Mouse (Mus musculus) spleen, postnatal 36 days (tissue): ENCODE data around the gene Fto.

Source experiments
- DNase-seq, 2 experiments: peaks; one replicate each; pipeline ENCODE4 v3.0.0; 2022; ENCODE audit warnings: low spot score in 2 of 2, mixed read lengths in 1 of 2

Fto gene

DNA sequence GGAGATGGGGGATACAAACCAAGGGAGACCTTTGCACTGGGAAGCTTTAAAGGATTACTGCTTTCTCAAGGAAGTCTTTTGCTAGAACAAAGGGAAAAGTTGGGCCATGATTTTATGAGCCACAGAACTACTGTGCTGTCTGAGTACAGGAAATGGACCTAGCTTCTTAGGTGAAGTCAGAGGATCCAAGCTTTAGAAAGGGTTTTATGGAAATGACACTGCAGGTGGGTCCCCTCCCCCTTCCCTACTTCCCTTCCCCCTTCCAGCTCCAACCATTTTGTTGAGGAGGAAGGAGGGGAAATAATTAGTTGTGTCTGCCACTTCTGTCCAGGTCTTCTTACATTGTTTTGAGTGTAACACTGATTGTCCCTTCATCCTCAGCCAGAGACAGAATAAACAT is 182.7 kb downstream of the Fto start:
- DNase-seq: no peak

DNA sequence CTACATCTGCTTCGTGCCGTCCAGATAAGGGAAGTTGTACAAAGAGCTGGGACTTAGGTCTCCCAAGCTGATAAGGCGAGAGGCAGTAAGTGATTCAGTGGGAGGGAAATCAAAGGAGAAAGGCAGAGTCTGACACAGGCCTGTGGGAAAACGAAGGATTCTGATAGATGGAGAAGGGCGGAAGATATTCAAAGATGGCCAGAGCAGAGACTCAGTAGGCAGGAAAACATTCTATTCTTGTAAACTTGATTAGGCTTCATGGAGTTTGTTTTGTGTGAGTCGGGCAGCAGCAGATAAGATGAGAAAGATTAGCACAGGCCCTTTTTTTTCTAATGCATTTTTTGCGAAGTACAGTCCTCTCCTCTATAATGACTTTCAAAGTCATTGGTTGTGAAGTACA is 183.6 kb downstream of the Fto start:
- no peak for DNase-seq

- no peak for DNase-seq
These were observed 185.3 kb downstream of the Fto start for GRCm38 (mm10) chr8:91498611-91499010.

DNA sequence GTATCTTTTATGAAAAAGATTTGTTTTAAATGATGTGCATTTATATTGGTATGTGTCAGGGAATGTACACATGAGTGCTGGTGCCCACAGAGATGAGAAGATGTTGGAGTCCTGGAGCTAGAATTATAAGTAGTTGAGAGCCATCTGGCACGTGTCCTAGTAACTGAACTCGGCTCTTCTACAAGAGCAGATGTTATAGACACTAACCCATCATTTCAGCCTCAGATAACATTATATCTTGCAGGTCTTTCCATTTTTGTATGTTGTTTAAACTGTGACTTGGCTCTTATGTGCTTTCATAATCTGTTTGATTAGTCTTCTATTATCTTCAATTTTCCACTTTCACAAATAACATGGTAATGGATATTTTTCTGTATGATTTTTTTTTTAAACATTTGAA is 186.0 kb downstream of the Fto start:
- no peak for DNase-seq

DNA sequence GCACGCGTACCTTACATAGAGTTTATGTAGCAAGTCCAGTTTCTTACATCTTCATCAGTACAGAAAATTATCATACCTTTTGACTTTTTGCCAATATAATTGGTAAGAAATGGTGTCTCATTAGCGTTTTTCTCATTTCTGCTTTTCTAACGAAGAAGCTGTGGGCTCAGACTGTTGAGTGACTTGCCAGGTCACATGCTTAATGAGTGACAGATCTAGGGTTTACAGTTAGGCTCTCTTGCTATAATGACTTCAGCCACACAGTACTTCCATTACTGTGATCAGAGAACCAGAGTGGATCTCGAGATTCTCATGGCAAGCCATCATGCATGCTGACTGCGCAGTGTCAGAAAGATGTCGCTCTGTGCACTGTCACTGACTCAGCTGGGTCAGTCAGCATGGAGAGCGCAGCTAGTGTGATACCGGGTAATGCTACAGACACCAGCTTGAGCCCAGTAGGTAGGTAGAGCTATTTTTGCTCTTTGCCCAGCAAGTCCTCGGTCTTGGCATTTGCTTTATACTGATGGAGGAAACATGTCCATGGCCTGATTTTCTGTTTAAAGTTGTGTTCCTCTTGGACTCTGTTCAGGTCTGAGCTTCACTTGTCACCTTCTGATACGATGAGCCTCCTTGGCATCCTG is 188.8 kb downstream of the Fto start:
- DNase-seq: no peak

DNA sequence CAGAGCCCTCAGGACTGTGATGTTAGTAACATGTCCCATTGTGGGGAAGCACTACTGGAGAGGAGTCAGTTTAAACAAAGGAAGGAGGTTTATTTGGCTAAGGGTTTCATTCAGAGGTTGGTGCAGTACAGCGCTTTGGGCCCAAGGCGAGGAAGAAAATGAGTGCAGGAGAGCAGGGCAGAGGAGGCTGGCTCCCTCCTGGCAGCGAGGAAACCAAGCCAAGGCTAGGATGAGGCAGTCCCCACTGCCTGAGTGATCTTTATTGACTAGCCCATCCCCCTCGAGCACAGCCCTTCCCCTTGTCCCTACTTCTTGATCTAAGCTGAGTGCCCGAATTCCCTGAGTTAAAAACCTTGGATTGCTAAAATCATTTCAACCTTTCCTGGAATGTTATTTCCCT is 189.5 kb downstream of the Fto start:
- no peak for DNase-seq

- DNase-seq: no peak
These were observed 191.0 kb downstream of the Fto start for GRCm38 (mm10) chr8:91504360-91504759.

DNA sequence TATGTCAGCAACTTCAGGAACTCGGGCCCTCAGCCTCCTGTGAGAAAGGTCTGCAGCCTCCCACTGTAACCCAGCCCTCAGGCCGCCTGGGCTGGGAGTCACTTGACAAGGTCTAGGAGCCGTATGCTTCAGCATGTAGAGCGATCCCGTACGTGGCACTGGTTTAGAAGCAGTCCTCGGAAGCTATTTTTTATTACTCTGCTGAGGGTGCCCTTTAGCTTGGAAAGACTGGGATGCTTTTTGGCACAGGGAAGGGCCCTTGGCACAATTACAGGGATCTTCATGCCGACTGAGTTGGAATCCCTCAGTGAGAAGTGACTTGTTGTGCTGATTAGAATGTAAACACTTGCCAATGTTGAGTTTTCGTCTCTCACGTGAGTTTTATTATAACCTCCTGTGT is 191.6 kb downstream of the Fto start:
- no peak for DNase-seq

DNA sequence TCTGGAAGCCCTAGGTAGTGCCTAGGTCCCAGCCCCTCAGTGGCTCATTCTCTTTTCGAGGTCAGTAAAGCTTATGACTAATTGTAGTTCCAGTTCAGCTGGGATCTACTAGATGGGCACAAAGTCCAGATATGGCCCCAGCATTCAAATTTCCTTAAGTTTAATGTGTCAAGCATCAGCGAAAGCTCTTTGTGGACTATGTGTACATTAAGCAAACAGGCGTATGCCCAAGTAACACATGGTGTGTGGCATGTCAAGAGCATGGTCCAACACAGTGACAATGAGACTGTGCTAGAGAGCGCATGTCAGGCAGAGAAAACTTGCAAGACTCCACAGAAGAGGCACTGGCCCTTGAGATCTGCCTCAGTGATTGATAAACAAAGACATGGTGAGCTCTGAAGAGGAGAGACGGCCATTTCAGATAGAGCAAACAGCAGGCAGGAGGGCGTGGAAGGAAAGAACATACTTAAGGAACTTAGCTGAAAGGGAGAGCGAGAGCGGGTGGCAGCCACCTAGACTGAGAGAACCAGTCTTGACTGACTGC is 192.2 kb downstream of the Fto start:
- DNase-seq: no peak

- no peak for DNase-seq
These were observed 192.8 kb downstream of the Fto start for GRCm38 (mm10) chr8:91505997-91506672.

- DNase-seq: no peak
These were observed 193.4 kb downstream of the Fto start for GRCm38 (mm10) chr8:91506682-91507257.

DNA sequence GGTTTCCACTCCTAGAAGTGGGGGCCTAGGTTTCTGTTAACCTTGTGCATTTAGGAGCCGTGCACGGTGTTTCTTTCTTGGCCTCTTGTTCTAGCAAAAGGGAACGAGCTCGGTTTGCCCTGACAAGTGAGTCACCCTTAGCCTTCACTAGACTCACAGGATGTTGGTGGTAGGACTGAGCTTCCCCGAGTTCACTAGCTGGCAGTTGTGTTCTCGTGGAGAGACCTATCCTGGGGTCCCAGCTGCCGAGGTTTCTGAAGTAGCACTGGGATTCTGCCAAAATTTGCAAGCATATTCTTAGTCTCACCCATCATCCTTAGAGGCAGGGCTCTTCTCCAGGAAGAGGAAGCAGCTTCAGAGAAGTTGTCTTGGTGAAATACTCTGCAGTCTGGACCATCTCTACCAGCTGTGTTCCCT is 194.4 kb downstream of the Fto start:
- DNase-seq: no peak

- no peak for DNase-seq
These were observed 195.0 kb downstream of the Fto start for GRCm38 (mm10) chr8:91508284-91508683.

- DNase-seq: no peak
These were observed 196.0 kb downstream of the Fto start for GRCm38 (mm10) chr8:91509206-91509899.

DNA sequence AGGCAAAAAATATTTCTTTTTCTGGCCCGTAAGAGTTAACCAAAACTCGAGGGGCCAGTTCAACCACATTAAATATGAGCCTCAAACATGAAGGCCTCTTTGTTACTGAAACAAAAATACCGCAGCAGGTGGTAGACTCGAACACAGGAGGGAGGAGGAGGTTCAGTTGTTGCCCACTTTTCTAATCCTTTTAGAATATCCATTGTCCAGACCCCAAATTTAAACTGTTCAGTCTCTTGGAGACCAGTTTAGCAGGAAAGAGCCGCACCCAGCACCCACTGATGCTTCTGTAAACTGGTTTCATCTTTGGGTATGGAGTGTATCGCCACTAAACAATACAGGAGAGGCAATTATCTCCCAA is 196.6 kb downstream of the Fto start:
- no peak for DNase-seq

GRCm38 (mm10) chr8:91510716-91511115 is 197.4 kb downstream of the Fto start:
- DNase-seq: no peak

- DNase-seq: no peak
These were observed 198.6 kb downstream of the Fto start for GRCm38 (mm10) chr8:91511943-91512342.

GRCm38 (mm10) chr8:91514752-91515478 is 201.6 kb downstream of the Fto start:
- no peak for DNase-seq

GRCm38 (mm10) chr8:91516422-91516821 is 203.1 kb downstream of the Fto start:
- DNase-seq: no peak

DNA sequence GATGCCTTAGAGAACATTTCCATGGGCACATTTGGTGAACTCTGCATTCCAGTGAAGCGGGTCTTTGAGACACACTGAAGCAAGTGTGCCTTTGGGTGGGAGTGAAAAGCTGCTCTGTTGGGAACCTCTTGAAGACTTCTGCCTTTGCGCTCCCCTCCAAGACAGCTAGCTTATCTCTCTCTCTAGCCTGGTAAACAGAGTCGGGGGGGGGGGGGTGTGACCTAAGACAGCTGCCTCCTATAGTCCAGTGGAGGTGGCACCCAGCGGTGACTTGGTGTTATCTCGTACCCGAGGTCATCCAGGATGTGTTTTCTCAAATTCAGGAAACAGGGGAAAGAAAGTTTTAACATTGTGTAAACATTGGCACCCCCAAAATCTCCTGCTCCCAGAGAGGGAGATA is 204.8 kb downstream of the Fto start:
- no peak for DNase-seq

DNA sequence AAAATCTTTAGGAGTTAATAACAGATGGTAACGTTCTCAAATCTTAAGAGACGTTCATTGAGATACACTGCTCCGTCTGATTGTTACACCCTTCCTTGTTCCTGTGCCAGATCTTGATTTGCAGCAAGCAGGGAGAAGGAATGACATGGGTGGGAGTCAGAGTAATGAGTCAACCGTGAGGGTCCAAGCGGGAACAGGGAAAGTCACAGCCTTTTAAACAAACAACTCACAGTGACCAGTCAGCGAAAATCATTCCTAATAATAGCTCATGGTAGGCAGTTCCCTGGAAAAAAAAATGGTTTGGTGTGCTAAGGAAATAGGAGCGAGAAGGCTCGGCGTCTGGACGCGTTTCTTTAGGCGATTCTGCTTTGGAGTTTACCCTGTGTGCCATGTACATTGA is 208.9 kb downstream of the Fto start:
- DNase-seq: no peak
